Mouse (Mus musculus) left cerebral cortex, adult 18-20 months (tissue): ENCODE data around the gene Tmem176b. TPM values are rescaled to one million over a fixed set of nuclear protein-coding genes. Genes with fewer than 3 reads are reported as not detected.
A peak's percentile ranks its signal among the peaks of the same experiment; 100 is the strongest.
"Not testable (repeated sequence)": the region's sequence is repeated elsewhere in the genome, so short reads cannot be mapped to it uniquely, and the experiment has no call there.

ENCODE experiments used
- DNase-seq, 2 experiments: peaks; one replicate each; pipeline ENCODE4 v3.0.0; 2021 to 2022; ENCODE audit warnings: low spot score in 2 of 2, mixed read lengths in 1 of 2
- long read RNA-seq, 2 experiments: library from polyadenylated mRNA; stranded (forward); transcript quantifications; one replicate each; pipeline ENCODE4 v2.0.0; 2021
- total RNA-seq, 2 experiments: library from RNA; stranded (reverse); gene quantifications; 2 replicates each; pipeline ENCODE4 v1.2.3; 2021

Tmem176b gene
- 10 to 100 TPM; 55.5 to 58.5 TPM for total RNA-seq
- long read RNA-seq, experiment 1, transcript Tmem176b-209 (7 exons, 986 nt): minor isoform, 9 of 37 reads
- long read RNA-seq, experiment 1, transcript Tmem176b-203 (7 exons, 1,414 nt): major isoform, 15 of 37 reads
- long read RNA-seq, experiment 1, partial matches to known transcripts: 1 of 37 reads
- long read RNA-seq, experiment 1, other reads (novel, unspliced or antisense): 7 of 37 reads
- long read RNA-seq, experiment 2, transcript Tmem176b-209 (7 exons, 986 nt): minor isoform, 6 of 38 reads
- long read RNA-seq, experiment 2, transcript Tmem176b-203 (7 exons, 1,414 nt): major isoform, 20 of 38 reads
- long read RNA-seq, experiment 2, partial matches to known transcripts: 1 of 38 reads
- long read RNA-seq, experiment 2, other reads (novel, unspliced or antisense): 8 of 38 reads

DNA sequence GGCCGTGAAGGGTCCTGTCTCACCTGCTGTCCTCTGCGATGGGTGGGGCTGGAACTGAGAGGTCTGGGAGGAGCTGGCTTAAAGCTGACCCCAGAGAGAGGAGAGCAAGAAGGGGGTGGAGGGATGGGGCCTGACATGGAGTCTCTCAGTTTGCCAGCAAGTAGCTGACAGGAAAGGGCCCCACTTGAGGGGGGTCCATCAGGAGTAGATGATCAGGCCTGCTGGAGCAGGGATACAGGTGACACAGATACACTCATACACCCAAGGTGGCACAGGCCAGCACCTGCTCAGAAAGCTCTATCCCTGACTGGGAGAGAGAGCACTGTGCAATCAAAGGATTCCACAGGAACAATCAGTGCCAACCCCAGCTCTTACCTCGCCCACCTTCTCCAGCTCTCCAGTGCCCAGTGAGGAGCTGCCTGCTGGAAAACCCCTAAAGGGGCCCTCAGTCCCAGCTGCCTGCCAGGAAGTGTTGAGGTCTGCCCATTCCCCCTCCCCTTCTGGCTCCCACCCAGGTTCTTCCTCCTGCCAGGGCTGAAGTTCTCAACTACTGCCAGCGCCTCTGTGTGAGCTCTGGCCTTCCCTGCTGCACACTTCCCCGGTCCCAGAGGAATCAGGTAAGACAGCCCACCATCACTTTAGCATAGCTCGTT, at the start of gene Tmem176b:
Gene Tmem176b (minus strand): TSS at position 524 of the 653 bp plus-strand sequence.
- DNase-seq: peak; percentile 52 to 74

- DNase-seq: peak; percentile 16 to 55
Observed at GRCm38 (mm10) chr6:48876510-48877135, 35.3 kb upstream of the Tmem176b start.

GRCm38 (mm10) chr6:48875515-48875914, 34.2 kb upstream of the Tmem176b start:
- no peak for DNase-seq

DNA sequence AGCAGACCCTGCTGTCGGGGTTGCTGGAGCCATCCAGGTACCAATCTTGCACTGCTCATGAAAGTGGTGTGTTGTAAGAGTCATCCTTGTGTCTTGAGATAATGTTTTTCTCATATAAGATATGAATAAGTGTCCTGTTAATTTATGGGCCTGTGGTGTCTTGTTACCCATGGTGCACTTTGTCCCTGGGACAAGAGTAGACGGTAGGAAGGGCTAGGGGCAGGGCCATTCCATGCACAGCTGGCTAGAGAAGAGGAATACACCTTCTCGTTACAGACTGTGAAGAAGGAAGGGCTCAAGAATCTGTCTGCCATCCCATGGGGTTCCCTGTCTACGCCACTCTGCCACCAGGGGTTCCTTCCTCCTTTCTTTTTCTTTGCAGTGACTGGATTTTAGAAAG, 33.3 kb upstream of the Tmem176b start:
- no peak for DNase-seq

DNA sequence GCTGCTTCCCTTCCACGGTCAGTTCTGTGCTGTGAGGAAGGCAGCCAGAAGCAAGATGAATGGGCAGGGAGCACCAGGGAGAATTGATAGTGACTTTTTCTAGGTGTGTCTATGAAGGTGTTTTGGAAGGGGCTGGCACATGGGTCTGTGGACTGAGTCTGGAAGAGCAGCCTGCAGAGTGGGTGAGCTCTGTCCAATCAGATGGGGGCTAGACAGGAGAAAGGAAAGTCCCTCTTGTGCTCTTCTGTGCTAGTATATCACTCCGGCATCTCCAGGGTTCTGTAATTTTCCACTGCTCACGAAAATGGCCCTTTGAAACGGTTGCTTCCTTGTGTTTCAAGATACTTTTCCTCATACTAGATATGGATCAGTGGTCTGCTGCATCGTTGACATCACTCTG, 31.3 kb upstream of the Tmem176b start, which contains the start of gene Aoc1:
Gene Aoc1 (plus strand): TSS at position 301 of the 400 bp plus-strand sequence.
- no peak for DNase-seq

- DNase-seq: no peak
Observed at GRCm38 (mm10) chr6:48869774-48870173, 28.5 kb upstream of the Tmem176b start.

GRCm38 (mm10) chr6:48867158-48867557, 25.9 kb upstream of the Tmem176b start:
- no peak for DNase-seq

DNA sequence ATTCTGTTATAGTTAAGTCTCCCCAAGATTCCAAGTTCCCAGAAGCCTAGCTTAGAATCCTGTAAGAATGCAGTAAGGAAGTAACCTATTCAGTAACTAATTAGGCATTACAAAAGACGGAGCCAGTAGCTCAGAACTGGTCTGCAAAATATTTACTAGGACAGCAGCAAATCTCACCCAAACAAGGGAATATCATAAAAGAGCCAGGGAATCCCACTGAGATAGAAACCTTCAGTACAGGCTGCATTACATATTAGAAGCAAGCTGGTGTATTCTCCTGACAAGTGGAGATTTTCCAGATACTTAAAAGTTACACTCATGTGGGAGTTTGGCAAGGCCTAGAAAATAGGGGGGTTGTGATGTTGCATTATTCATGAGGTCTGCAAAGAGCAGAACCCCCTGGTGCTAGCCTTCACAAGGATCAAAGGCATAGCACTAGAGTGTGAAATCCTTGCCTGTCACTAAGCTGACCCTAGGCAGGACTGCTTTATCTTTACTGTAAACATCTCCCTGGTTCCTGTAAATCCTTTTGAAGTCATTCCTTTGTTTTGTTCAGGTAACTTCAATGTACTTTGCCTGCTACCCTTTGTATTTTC, 25.2 kb upstream of the Tmem176b start:
- not testable (repeated sequence) for DNase-seq

DNA sequence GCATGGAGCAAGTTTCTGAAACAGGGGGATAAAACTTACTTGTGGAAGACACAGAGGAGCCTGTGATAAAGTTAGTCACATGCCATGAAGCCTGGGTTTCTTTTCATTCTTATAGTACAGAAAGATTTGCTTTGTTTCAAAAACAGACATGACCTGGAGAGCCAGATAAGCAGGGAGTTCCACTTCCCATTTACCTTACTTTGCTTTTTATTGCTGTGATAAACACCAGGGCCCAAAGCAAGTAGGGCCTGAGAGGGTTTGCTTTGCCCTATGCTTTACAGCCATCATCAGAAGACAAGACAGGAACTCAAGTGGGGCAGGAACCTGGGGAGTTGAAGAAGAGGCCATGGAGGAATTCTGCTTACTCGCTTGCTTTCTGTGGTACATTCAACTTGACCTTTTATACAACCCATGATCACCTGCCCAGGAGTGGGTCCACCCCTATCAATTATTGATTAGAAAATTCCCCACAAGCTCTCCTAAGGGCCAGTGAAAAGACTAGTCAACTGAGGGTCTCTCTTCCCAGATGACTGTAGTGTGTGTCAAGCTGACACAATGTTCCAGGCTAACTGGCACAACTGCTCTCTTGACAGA, 24.0 kb upstream of the Tmem176b start:
- DNase-seq: no peak

DNA sequence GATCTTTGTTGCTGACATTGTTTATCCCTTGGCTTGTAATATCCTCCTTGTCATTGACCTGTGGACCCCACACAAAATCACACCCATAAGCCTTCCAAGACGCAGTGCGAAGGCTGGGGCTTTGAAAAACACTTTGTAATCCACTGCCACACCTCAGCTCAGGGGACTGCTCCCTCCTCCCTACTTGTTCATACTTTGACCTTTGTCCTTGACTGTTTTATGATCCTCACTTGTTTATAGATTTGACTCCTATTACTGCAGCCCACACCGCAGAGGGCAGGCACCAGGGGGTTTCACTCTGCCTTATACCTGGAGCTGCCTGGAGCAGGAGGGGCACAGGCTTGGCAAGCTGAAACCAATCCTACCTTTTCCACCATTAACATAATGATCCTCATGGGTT, 23.4 kb upstream of the Tmem176b start:
- no peak for DNase-seq

DNA sequence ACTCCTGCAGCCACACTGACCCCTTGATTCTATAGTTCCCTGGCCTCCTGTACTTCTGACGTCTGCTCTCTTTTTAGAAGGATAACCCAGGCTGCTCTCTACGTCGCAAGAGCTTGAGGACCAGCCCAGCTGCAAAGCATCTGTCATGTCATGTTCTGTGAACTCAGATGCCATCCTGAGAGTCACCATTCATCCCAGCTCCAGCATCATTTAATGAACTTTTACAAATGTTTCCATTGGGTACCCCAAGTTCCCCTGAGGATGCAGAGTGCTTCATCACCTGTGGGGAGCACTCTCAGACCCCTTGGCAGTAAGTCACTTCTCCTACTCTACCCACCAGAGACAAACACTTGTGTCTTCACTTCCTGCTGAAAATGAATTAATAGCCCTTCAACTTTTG, 22.9 kb upstream of the Tmem176b start:
- DNase-seq: no peak

- no peak for DNase-seq
Observed at GRCm38 (mm10) chr6:48863488-48863887, 22.2 kb upstream of the Tmem176b start.

DNA sequence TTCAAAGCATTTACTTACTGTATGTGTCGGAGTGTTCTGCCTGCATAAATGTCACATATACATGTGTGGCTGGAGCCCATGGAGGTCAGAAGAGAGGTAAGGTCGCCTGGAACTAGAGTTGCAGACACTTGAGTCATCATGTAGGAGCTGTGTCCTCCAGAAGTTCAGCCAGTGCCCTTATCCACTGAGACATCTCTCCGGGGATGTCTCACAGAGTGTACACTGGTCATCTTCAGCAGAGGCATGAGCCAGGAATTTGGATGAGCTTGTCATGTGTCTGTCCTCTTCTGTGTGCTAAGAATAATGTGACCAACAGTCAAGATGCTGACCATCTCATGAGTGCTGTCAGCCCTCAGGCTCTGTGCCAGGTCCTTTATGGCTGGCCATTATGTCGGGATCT, 21.5 kb upstream of the Tmem176b start:
- no peak for DNase-seq

GRCm38 (mm10) chr6:48861616-48862280, 20.5 kb upstream of the Tmem176b start:
- DNase-seq: no peak

- no peak for DNase-seq
Observed at GRCm38 (mm10) chr6:48860851-48861250, 19.6 kb upstream of the Tmem176b start.

- peak; percentile 39 for DNase-seq
Observed at GRCm38 (mm10) chr6:48860130-48860815, 19.0 kb upstream of the Tmem176b start.

GRCm38 (mm10) chr6:48857613-48858302, 16.5 kb upstream of the Tmem176b start:
- DNase-seq: no peak

DNA sequence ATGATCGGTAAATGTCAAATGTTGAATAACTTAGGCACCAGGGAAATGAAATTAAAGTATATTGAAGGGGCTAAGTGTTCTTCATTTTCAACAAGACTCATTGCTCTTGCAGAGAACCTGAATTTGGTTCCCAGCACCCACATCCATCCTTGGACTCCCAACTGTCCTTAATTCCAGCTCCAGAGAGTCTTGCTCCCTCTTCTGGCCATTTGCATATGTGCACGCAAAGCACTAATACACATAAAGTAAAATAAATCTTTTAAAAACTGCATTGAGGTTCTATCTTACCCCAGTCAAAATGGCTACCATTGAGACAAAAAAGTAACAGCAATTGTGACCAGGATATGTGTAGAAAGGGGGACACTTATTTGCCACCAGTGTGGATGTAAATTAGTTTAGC, 12.9 kb upstream of the Tmem176b start:
- DNase-seq: no peak

DNA sequence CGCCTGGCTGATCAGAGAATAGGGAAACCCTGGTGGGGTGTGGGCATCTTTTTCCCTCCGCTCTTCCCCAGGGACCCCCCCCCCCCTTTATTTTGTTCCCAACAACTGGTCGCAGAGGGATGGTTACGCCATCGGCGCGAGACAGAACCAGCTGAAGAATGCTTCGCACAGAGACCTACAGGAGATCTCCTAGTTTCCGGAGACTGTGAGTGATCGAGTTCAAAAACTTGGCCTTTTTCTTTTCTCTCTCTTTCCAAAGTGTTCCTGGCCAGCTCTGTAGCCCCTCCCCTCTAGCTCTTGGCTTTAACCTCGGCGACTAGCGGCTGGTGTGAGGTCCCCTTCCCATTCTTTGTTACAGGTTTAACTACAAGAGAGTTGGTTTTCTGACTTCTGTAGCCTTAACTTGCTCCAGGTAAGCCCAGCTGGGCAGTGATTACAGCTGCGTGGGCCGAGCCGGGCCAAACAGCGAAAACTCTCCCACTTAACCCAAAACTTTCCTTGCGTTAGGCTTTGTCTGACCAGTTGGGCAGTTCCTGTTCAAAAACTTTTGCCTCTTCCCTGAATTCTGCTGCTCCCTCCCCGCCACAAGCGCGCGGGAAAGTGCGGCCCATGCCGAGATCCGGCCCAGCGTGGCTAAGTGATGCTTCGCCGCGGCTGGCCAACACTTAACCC, 10.7 kb upstream of the Tmem176b start:
- DNase-seq: no peak
